Mouse (Mus musculus) spleen, adult 18-20 months (tissue): Measurements from ENCODE around the gene Cttnbp2nl.

Source experiments
- DNase-seq, 2 experiments: peaks; one replicate each; pipeline ENCODE4 v3.0.0; 2022; ENCODE audit warnings: mixed read lengths in 2 of 2

The Cttnbp2nl gene

GRCm38 (mm10) chr3:104963331-104964276, 89.3 kb downstream of the Cttnbp2nl start:
- DNase-seq = no peak

- no peak for DNase-seq
These were observed 90.1 kb downstream of the Cttnbp2nl start for GRCm38 (mm10) chr3:104962866-104963265.

- no peak for DNase-seq
These were observed 90.8 kb downstream of the Cttnbp2nl start for GRCm38 (mm10) chr3:104962141-104962611.

GRCm38 (mm10) chr3:104961066-104962059, 91.6 kb downstream of the Cttnbp2nl start, which contains the start of gene Wnt2b:
TSS of gene Wnt2b (minus strand) at chr3:104961921.
- DNase-seq = no peak

- DNase-seq = no peak
These were observed 92.6 kb downstream of the Cttnbp2nl start for GRCm38 (mm10) chr3:104960026-104961000.

- no peak for DNase-seq
These were observed 96.8 kb downstream of the Cttnbp2nl start for GRCm38 (mm10) chr3:104956131-104956581.

- DNase-seq = no peak
These were observed 98.4 kb downstream of the Cttnbp2nl start for GRCm38 (mm10) chr3:104954551-104954950.

GRCm38 (mm10) chr3:104954137-104954536, 98.8 kb downstream of the Cttnbp2nl start:
- DNase-seq = no peak

GRCm38 (mm10) chr3:104952891-104953670, 99.9 kb downstream of the Cttnbp2nl start:
- DNase-seq = no peak
